ENCODE assay signal across 16 mouse cellular contexts in genomic region chr2:152703596-152704255, GRCm38 (mm10). TPM values are rescaled to one million over a fixed set of nuclear protein-coding genes. Genes with fewer than 3 reads are reported as not detected.
DNase-seq lines count a peak whose midpoint lies in the region; ATAC-seq and TF ChIP-seq lines count a peak whose summit lies in the region.
"Had no signal": no experiment of that assay in that cellular context is flagged by ENCODE, and none has a peak within 500 bp of the region (broad histone marks: within the 10 kb centered on the region; RNA-seq: fewer than 3 reads in every experiment).

No protein-coding gene starts in this region.

- H3K4me3 ChIP-seq in ES-E14 (ENCODE audit: insufficient read depth in 1 of 2, low read depth in 1 of 2, low read length in 2 of 2, poor library complexity in 1 of 2, severe bottlenecking in 1 of 2): peak overlapping the region; percentile 10 to 34; a peak in 3 of 4 replicates
- H3K4me3 ChIP-seq in hindbrain, postnatal 0 days (ENCODE audit: low read length): no peak overlapping the region
- H3K4me3 ChIP-seq: heart, embryonic 13.5 days; liver, embryonic 12.5 days; neural tube, embryonic 12.5 days had no signal

- H3K4me2 ChIP-seq in hindbrain, postnatal 0 days (ENCODE audit: low read depth, low read length): no peak overlapping the region
- H3K4me2 ChIP-seq: heart, embryonic 13.5 days; liver, embryonic 12.5 days; neural tube, embryonic 12.5 days had no signal

- no peaks in the 10 kb centered on the region for H3K9me3 ChIP-seq in ES-E14 (ENCODE audit: control insufficient read depth, insufficient read depth, low read depth, low read length)
- H3K9me3 ChIP-seq in hindbrain, postnatal 0 days (ENCODE audit: low read length): no peaks in the 10 kb centered on the region
- H3K9me3 ChIP-seq: heart, embryonic 13.5 days; neural tube, embryonic 12.5 days had no signal

- H3K9ac ChIP-seq in ES-E14 (ENCODE audit: insufficient read depth, low read depth, low read length, poor library complexity, severe bottlenecking): peak overlapping the region; percentile 27
- H3K9ac ChIP-seq in hindbrain, postnatal 0 days (replicated peaks; ENCODE audit: low read length): 0 out of 2 replicates have a peak overlapping the region, but pooled peaks have one; percentile 14
- H3K9ac ChIP-seq: liver, embryonic 12.5 days had no signal

- H3K4me1 ChIP-seq in ES-E14 (ENCODE audit: control insufficient read depth in 2 of 2, insufficient read depth in 2 of 2, low read length in 2 of 2, poor library complexity in 1 of 2): peaks cover 8 to 41% of the 10 kb centered on the region in 2 experiments; a peak in 3 of 4 replicates
- peaks cover 14% of the 10 kb centered on the region; the same call in 1 of the 2 replicates for H3K4me1 ChIP-seq in hindbrain, postnatal 0 days (ENCODE audit: insufficient read depth, low read length)

- H3K27me3 ChIP-seq in hindbrain, postnatal 0 days (ENCODE audit: insufficient read depth, low read length): no peaks in the 10 kb centered on the region
- H3K27me3 ChIP-seq: heart, embryonic 13.5 days; liver, embryonic 12.5 days; neural tube, embryonic 12.5 days had no signal

- no peak for TF ChIP-seq CTCF in hindbrain, postnatal 0 days (IDR thresholded peaks at IDR 0.05; ENCODE audit: low read depth)

- in situ Hi-C loops in ES-E14 (cut with MboI; ENCODE audit: low sequenced_read_pairs in 2 of 2, unreplicated experiment in 2 of 2): loop anchor here in 1 of 2 experiments (5.0 kb wide), 1 partner anchor 34 kb away; the partner anchor contains the start of gene Id1

- WGBS in hindbrain, postnatal 0 days: 78% methylated on average over 21 of the region's 21 CpGs

- no peak for ATAC-seq in hindbrain, postnatal 0 days
- ATAC-seq: liver, embryonic 12.5 days had no signal

- peaks cover 32% of the 10 kb centered on the region; the same call in 1 of the 2 replicates for H3K36me3 ChIP-seq in ES-E14 (ENCODE audit: control insufficient read depth, insufficient read depth, low read length, poor library complexity, severe bottlenecking)
- H3K36me3 ChIP-seq in hindbrain, postnatal 0 days (ENCODE audit: insufficient read depth, low read length): peaks cover 59% of the 10 kb centered on the region

- no peak for DNase-seq in ES-E14 (ENCODE audit: low read depth, low spot score)
- peak; percentile 50 for DNase-seq in cerebellum, adult 11 months
- DNase-seq in cerebellum, postnatal 25 days: peak; percentile 72 to 75
- DNase-seq in hindbrain, postnatal 0 days (ENCODE audit: low spot score): no peak
- DNase-seq in layer of hippocampus, adult 18-20 months (ENCODE audit: low spot score in 2 of 2): no peak
- no peak for DNase-seq in testis, postnatal 14 days (ENCODE audit: low spot score)
- DNase-seq in left cerebral cortex, adult 9 months (ENCODE audit: low spot score in 2 of 2): no peak
- DNase-seq: adrenal gland, postnatal 10 days; heart, postnatal 4 days; kidney, adult 18-20 months; kidney, postnatal 4 days; right cerebral cortex, postnatal 25 days; thymus, adult 2 months had no signal

- H3K27ac ChIP-seq in ES-E14 (ENCODE audit: insufficient read depth, low read depth, low read length, poor library complexity, severe bottlenecking): no peak overlapping the region
- H3K27ac ChIP-seq in hindbrain, postnatal 0 days: 0 out of 2 replicates have a peak overlapping the region, but pooled peaks have one; percentile 8
- H3K27ac ChIP-seq: liver, embryonic 12.5 days; neural tube, embryonic 12.5 days had no signal

TF ChIP-seq in ES-E14, 5 proteins besides CTCF, POLR2A, EP300 and RAD21:
- no peak for TF ChIP-seq ZNF384 (IDR thresholded peaks at IDR 0.05; ENCODE audit: low read depth, low read length)
- no peak for TF ChIP-seq CHD2 (IDR thresholded peaks at IDR 0.05; ENCODE audit: low read depth, low read length)

RNA-seq across cellular contexts. Expression of gene Mcts2, which starts 16.9 kb away (rescaled TPM):
- 39.3 and 87.4 TPM in 2 replicates for total RNA-seq in ES-E14 (2012; rRNA removed)
- 9.0 and 14.0 TPM in 2 replicates for total RNA-seq in hindbrain, postnatal 0 days (2014; rRNA removed)
- 29.4 and 31.2 TPM in 2 replicates for polyA plus RNA-seq in hindbrain, postnatal 0 days (2015; fragmentation: Nextera tagmentation; extraction: Ambion mirVana)
- total RNA-seq in layer of hippocampus, adult 18-20 months (2021): 10 to 100 TPM; 18.3 to 19.2 TPM

RNA-seq across cellular contexts. Expression of gene Id1, which starts 32.3 kb away (rescaled TPM):
- total RNA-seq in ES-E14 (2012; rRNA removed): 74.5 and 122 TPM in 2 replicates
- total RNA-seq in hindbrain, postnatal 0 days (2014; rRNA removed): 142 and 198 TPM in 2 replicates
- 99.3 and 104 TPM in 2 replicates for polyA plus RNA-seq in hindbrain, postnatal 0 days (2015; fragmentation: Nextera tagmentation; extraction: Ambion mirVana)
- 10 to 100 TPM; 19.5 to 22.3 TPM for total RNA-seq in layer of hippocampus, adult 18-20 months (2021)

RNA-seq across cellular contexts. Expression of gene H13, which starts 34.5 kb away (rescaled TPM):
- 55.0 and 91.6 TPM in 2 replicates for total RNA-seq in ES-E14 (2012; rRNA removed)
- 182 and 196 TPM in 2 replicates for total RNA-seq in hindbrain, postnatal 0 days (2014; rRNA removed)
- polyA plus RNA-seq in hindbrain, postnatal 0 days (2015; fragmentation: Nextera tagmentation; extraction: Ambion mirVana): 162 and 163 TPM in 2 replicates
- total RNA-seq in layer of hippocampus, adult 18-20 months (2021): 10 to 100 TPM; 75.0 to 76.0 TPM

RNA-seq across cellular contexts. Expression of gene Cox4i2, which starts 50.2 kb away (rescaled TPM):
- 1.7 and 2.3 TPM in 2 replicates for total RNA-seq in ES-E14 (2012; rRNA removed)
- total RNA-seq in hindbrain, postnatal 0 days (2014; rRNA removed): 2.1 and 7.1 TPM in 2 replicates
- 4.8 and 6.1 TPM in 2 replicates for polyA plus RNA-seq in hindbrain, postnatal 0 days (2015; fragmentation: Nextera tagmentation; extraction: Ambion mirVana)
- 1 to 10 TPM; 1.1 to 2.3 TPM for total RNA-seq in layer of hippocampus, adult 18-20 months (2021)

Comparison
In these comparisons a context has a peak if more than half of its experiments do, and no peak if none do; other contexts are left out.
1. DNase-seq: peak in cerebellum, adult 11 months (single experiment) and cerebellum, postnatal 25 days (2 of 2); none in ES-E14 (single experiment), hindbrain, postnatal 0 days (single experiment), layer of hippocampus, adult 18-20 months (0 of 2), testis, postnatal 14 days (single experiment) and left cerebral cortex, adult 9 months (0 of 2).